Mouse (Mus musculus): ENCODE data around the gene Fggy. TPM values are rescaled to one million over a fixed set of nuclear protein-coding genes. Genes with fewer than 3 reads are reported as not detected.

Fggy gene
- total and polyA plus RNA-seq, 2 experiments = 99.5 to 189 TPM

DNA sequence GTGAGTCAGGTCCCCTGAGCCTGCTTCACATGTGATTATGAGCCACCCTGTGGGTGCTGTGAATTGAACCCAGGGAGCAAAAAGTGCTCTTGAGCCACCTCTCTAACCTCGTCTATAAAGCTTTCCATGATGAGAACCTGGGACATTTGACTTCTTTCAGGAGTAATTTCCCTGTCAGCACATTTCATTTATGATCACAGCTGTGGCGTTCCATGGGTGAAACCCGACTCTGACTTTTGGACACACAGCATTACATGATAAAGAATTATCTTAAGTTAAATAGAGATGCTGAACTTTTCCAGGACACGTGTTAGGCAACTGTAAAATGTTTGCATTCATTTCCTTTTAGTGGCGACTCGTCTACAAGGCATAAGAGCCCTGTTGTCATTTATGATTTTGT lies 39.9 kb downstream of the Fggy start:
- Histone ChIP-seq H3K79me2 (ENCODE audit: control insufficient read depth, insufficient read depth, low read length) (peaks cover 3% of the 10 kb centered on the region; the same call in 1 of the 2 replicates), H3K27ac (replicated peaks; ENCODE audit: insufficient read depth, low read depth, low read length) (no peak overlapping the region), H3K36me3 (ENCODE audit: control insufficient read depth, insufficient read depth, low read length) (peaks cover 41% of the 10 kb centered on the region), H3K9ac (ENCODE audit: low read depth, low read length) (no peak overlapping the region), H3K27me3 (ENCODE audit: control insufficient read depth, insufficient read depth, low read length) (no peaks in the 10 kb centered on the region), H3K4me1 (ENCODE audit: control insufficient read depth, insufficient read depth, low read length) (no peaks in the 10 kb centered on the region), H3K4me3 (ENCODE audit: insufficient read depth, low read depth, low read length) (no peak overlapping the region)
- TF ChIP-seq POLR2A (IDR thresholded peaks at IDR 0.05; ENCODE audit: extremely low read depth, insufficient read depth, low read length) (no peak), CTCF (IDR thresholded peaks at IDR 0.05; ENCODE audit: low read depth, low read length) (no peak)
- WGBS = 84% methylated on average over 6 of the region's 6 CpGs
- DNase-seq (ENCODE audit: extremely low read depth, low read depth, low spot score) = no peak

DNA sequence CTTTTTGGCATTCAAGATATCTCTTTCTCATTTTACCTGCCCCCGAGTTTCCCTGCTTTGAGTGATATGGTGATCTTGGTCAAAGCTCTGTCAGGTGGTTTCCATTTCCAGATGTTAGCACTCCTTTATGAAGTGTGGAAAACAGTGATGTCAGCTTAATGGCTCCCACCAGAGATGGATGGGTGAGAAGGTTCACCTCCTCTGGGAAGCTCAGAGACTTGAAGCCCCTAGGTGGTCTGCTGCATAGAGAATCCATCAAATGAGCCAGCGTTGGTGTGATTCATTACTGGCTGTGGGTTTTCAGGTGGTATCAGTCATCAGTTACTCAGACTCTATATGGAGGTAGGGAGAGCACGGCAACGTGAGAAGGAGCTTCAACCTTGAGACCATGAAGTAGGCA lies 44.5 kb downstream of the Fggy start:
- no peaks in the 10 kb centered on the region for H3K4me1 ChIP-seq (ENCODE audit: control insufficient read depth, insufficient read depth, low read length)
- WGBS = 96% methylated on average over 4 of the region's 4 CpGs
- TF ChIP-seq POLR2A (IDR thresholded peaks at IDR 0.05; ENCODE audit: extremely low read depth, insufficient read depth, low read length) = no peak
- no peak for TF ChIP-seq CTCF (IDR thresholded peaks at IDR 0.05; ENCODE audit: low read depth, low read length)
- H3K36me3 ChIP-seq (ENCODE audit: control insufficient read depth, insufficient read depth, low read length) = peaks cover 70% of the 10 kb centered on the region
- no peaks in the 10 kb centered on the region for H3K27me3 ChIP-seq (ENCODE audit: control insufficient read depth, insufficient read depth, low read length)
- no peak for DNase-seq (ENCODE audit: extremely low read depth, low read depth, low spot score)
- no peak overlapping the region for H3K27ac ChIP-seq (replicated peaks; ENCODE audit: insufficient read depth, low read depth, low read length)
- H3K4me3 ChIP-seq (ENCODE audit: insufficient read depth, low read depth, low read length) = no peak overlapping the region
- peaks cover 3% of the 10 kb centered on the region; the same call in 1 of the 2 replicates for H3K79me2 ChIP-seq (ENCODE audit: control insufficient read depth, insufficient read depth, low read length)
- no peak overlapping the region for H3K9ac ChIP-seq (ENCODE audit: low read depth, low read length)

DNA sequence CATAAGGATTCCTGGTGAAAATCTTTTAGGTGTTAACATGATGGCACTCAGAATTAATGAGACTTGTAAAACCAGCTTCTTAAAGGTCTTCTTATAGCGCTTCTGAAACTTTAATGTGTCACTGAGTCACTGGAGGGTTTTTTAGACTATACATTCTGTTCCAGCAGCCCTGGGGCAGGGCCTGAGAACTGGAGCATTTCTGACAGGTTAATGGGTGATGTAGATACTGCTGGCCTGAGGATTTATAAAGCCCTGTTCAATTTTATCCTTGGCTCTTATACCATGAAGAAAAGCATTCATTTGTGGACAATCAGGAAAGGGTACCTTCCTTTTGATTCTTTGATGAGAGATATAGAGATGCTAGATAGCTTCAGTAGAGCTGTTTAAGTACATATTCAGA lies 45.9 kb downstream of the Fggy start:
- H3K9ac ChIP-seq (ENCODE audit: low read depth, low read length) = no peak overlapping the region
- WGBS = 100% methylated on average over 1 of the region's 1 CpGs
- H3K4me3 ChIP-seq (ENCODE audit: insufficient read depth, low read depth, low read length) = no peak overlapping the region
- no peak overlapping the region for H3K27ac ChIP-seq (replicated peaks; ENCODE audit: insufficient read depth, low read depth, low read length)
- DNase-seq (ENCODE audit: extremely low read depth, low read depth, low spot score) = no peak
- TF ChIP-seq POLR2A (IDR thresholded peaks at IDR 0.05; ENCODE audit: extremely low read depth, insufficient read depth, low read length) (no peak), CTCF (IDR thresholded peaks at IDR 0.05; ENCODE audit: low read depth, low read length) (no peak)
- peaks cover 65% of the 10 kb centered on the region for H3K36me3 ChIP-seq (ENCODE audit: control insufficient read depth, insufficient read depth, low read length)
- H3K4me1 ChIP-seq (ENCODE audit: control insufficient read depth, insufficient read depth, low read length) = no peaks in the 10 kb centered on the region
- peaks cover 3% of the 10 kb centered on the region; the same call in 1 of the 2 replicates for H3K79me2 ChIP-seq (ENCODE audit: control insufficient read depth, insufficient read depth, low read length)
- no peaks in the 10 kb centered on the region for H3K27me3 ChIP-seq (ENCODE audit: control insufficient read depth, insufficient read depth, low read length)

GRCm38 (mm10) chr4:95610663-95611062 lies 53.4 kb downstream of the Fggy start:
- H3K4me3 ChIP-seq (ENCODE audit: insufficient read depth, low read depth, low read length) = no peak overlapping the region
- WGBS = 97% methylated on average over 1 of the region's 1 CpGs
- H3K27me3 ChIP-seq (ENCODE audit: control insufficient read depth, insufficient read depth, low read length) = no peaks in the 10 kb centered on the region
- H3K9ac ChIP-seq (ENCODE audit: low read depth, low read length) = no peak overlapping the region
- no peak for TF ChIP-seq POLR2A (IDR thresholded peaks at IDR 0.05; ENCODE audit: extremely low read depth, insufficient read depth, low read length)
- TF ChIP-seq CTCF (IDR thresholded peaks at IDR 0.05; ENCODE audit: low read depth, low read length) = no peak
- H3K27ac ChIP-seq (replicated peaks; ENCODE audit: insufficient read depth, low read depth, low read length) = no peak overlapping the region
- H3K36me3 ChIP-seq (ENCODE audit: control insufficient read depth, insufficient read depth, low read length) = peaks cover 35% of the 10 kb centered on the region
- no peaks in the 10 kb centered on the region; the same call in 1 of the 2 replicates for H3K79me2 ChIP-seq (ENCODE audit: control insufficient read depth, insufficient read depth, low read length)
- no peak for DNase-seq (ENCODE audit: extremely low read depth, low read depth, low spot score)
- H3K4me1 ChIP-seq (ENCODE audit: control insufficient read depth, insufficient read depth, low read length) = no peaks in the 10 kb centered on the region

DNA sequence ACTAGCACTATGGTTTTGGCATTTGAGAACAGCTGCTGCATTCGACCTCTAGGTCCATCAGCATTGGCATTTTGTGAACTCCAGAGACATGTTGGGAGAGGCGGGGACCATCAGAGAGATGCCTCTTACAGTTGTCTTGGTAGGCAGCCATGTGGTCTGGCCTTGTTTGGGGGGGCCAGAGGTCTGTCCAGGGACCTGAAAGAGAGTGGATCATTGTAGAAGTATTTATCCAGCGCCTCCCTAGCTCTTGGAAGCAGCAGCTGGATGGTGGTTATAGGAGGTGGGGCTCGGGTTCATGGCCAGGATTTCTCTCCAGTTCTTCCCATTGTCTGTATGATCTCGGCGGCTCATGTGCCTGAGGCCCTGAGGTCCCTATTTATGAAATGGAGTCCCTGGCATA lies 54.1 kb downstream of the Fggy start:
- no peak for DNase-seq (ENCODE audit: extremely low read depth, low read depth, low spot score)
- peaks cover 34% of the 10 kb centered on the region for H3K36me3 ChIP-seq (ENCODE audit: control insufficient read depth, insufficient read depth, low read length)
- WGBS = 91% methylated on average over 6 of the region's 6 CpGs
- H3K79me2 ChIP-seq (ENCODE audit: control insufficient read depth, insufficient read depth, low read length) = no peaks in the 10 kb centered on the region; the same call in 1 of the 2 replicates
- H3K27ac ChIP-seq (replicated peaks; ENCODE audit: insufficient read depth, low read depth, low read length) = no peak overlapping the region
- no peaks in the 10 kb centered on the region for H3K4me1 ChIP-seq (ENCODE audit: control insufficient read depth, insufficient read depth, low read length)
- no peaks in the 10 kb centered on the region for H3K27me3 ChIP-seq (ENCODE audit: control insufficient read depth, insufficient read depth, low read length)
- TF ChIP-seq POLR2A (IDR thresholded peaks at IDR 0.05; ENCODE audit: extremely low read depth, insufficient read depth, low read length) = no peak
- TF ChIP-seq CTCF (IDR thresholded peaks at IDR 0.05; ENCODE audit: low read depth, low read length) = no peak
- H3K9ac ChIP-seq (ENCODE audit: low read depth, low read length) = no peak overlapping the region
- H3K4me3 ChIP-seq (ENCODE audit: insufficient read depth, low read depth, low read length) = no peak overlapping the region

DNA sequence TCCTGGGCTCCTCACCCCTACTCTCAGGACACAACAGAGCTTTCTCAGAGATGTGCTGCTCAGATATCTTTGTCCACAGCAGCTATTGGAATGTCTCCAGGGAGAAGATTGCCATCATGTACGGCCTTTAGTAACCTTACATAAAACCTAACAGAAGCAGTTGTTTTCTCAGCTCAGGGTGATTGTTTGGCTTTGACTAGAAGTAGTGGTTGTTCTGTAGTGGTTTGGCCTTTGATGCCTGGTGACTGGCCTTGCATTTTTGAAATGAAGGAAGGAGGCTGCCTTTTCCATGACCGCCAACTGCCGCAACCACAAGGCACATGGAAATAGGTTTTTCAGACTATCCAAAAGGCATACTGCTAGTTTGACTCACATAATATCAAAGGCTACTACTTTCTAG lies 63.7 kb downstream of the Fggy start:
- Histone ChIP-seq H3K4me3 (ENCODE audit: insufficient read depth, low read depth, low read length) (no peak overlapping the region), H3K4me1 (ENCODE audit: control insufficient read depth, insufficient read depth, low read length) (peaks cover 13% of the 10 kb centered on the region), H3K36me3 (ENCODE audit: control insufficient read depth, insufficient read depth, low read length) (peaks cover 20% of the 10 kb centered on the region), H3K27me3 (ENCODE audit: control insufficient read depth, insufficient read depth, low read length) (no peaks in the 10 kb centered on the region), H3K9ac (ENCODE audit: low read depth, low read length) (no peak overlapping the region), H3K27ac (replicated peaks; ENCODE audit: insufficient read depth, low read depth, low read length) (no peak overlapping the region), H3K79me2 (ENCODE audit: control insufficient read depth, insufficient read depth, low read length) (no peaks in the 10 kb centered on the region; the same call in 1 of the 2 replicates)
- peak; percentile 75 for DNase-seq (ENCODE audit: extremely low read depth, low read depth, low spot score)
- WGBS = 53% methylated on average over 3 of the region's 3 CpGs
- TF ChIP-seq POLR2A (IDR thresholded peaks at IDR 0.05; ENCODE audit: extremely low read depth, insufficient read depth, low read length) = no peak
- no peak for TF ChIP-seq CTCF (IDR thresholded peaks at IDR 0.05; ENCODE audit: low read depth, low read length)
